Mouse (Mus musculus): ENCODE measurements around the gene Ccdc107.

Ccdc107 gene

DNA sequence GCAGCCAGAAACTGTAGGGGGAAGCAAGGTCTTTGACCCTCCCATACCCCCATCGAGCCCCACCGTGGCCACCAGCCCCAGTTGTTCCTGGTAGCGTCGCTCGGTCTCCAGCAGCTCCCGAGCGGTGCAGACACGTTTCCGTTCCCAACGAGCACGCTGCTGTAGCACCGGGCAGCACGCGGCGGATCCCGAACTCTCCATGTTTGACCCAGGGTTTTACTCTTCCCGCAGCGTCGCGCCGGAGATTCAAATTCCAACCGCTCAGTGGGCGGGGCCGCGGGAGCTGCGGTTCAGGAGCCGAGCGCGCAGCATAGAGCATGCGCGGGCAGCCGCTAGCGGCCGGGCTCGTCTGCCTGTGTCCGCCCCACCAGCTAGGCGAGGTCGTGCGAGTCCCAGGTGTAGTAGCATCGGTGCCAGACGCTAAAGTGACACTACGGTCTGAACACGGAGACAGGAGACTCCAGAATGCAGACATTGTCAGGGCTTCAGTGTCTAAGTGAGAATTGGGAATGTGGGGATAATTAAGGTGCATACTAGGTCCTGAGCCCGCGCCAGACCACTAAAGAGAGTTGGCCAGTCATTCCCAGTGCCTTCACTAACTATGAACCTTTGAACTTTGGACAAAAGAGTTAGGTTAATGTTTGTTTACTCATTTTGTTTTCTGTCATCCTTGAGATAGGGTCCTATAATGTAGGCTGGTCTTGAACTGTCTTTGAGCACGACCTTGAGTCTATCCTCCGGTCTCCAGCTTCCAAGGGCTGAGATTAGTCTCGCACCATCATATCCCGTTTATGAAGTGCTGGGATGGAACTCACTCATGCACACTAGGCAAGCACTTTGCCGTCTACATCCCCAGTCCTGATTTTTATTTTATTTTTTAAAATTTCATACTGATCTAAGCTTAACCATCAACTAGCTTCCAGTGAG lies 7.0 kb downstream of the Ccdc107 start, which contains the start of gene Arhgef39:
Gene Arhgef39, minus strand, starts transcription at position 289 of the 927 bp plus-strand sequence.
- no peak for TF ChIP-seq GATA4 (IDR thresholded peaks at IDR 0.05; ENCODE audit: insufficient replicate concordance, low read length)

DNA sequence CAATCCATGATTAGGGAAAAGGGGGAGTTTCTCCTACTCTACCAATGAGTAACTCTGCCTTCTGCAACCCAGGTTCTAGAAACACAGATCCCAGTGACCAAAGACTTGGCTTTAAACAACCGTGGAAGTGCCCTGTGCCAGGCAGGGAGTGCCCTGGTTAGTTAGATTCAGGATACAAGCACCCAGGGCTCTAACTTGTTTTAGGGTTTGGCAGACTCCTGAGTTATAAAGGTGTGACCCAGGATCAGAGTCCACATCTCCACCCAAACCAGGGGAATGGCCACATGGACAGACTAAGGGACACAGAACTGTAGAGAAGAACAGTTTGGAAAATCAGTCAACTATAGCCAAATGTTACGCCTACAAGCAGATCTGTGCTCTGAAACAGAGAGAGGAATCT lies 10.3 kb downstream of the Ccdc107 start:
- no peak for TF ChIP-seq GATA4 (IDR thresholded peaks at IDR 0.05; ENCODE audit: insufficient replicate concordance, low read length)

DNA sequence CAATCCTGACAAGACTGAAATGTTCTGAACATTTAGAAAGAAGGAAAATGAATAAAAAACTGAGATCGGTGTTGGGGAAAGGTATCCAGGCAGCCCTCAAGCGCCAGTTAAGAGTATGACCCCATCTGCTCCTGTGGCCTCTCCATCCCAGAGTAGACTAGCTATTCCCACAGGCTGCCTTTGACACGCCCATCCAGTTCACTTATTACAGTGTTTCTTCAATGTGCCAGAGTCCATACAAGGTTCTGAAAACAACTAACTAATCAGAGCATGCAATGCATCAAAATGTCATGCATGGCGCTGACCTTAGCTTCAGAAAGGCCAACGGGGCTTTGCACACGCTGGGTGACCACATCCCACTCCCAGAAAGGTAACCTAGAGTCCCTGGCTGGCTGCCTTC lies 10.8 kb downstream of the Ccdc107 start:
- no peak for TF ChIP-seq GATA4 (IDR thresholded peaks at IDR 0.05; ENCODE audit: insufficient replicate concordance, low read length)

DNA sequence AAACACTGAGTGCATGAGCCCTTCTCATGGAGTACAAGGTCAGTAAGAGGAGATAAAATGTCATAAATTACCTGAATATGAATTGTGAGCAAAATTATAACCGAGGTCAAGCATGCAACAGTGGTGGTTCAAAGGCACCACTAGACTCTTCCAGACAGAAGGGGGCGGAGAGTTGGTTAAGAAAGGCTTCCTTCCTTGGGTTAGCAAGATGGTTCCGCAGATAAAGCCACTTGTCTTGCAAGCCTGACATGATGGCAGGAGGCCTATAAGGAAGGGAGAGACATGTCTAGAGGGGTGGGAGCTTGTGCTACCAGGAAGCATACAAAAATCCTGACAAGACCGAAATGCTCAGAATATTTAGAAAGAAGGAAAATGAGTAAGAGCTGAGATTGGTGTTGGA lies 11.6 kb downstream of the Ccdc107 start:
- TF ChIP-seq GATA4 (IDR thresholded peaks at IDR 0.05; ENCODE audit: insufficient replicate concordance, low read length): no peak

DNA sequence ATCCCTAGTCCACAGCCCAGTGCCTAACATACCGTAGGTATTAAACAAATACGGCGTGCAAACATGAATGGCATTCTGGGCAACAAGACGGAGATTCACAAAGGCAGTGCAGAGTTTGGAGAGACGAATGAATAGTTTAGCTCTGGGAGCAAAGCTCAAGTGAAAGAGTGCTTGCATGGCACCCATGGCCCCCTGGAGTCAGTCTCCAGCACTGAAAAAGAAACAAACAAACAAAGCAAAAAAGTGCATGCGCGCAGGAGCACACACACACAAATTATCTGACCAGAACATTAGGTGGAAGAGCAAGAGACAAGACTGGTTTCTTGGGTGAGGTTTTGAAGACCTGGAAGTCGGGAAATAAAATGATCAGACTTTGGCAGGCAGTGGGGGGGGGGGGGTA lies 13.4 kb downstream of the Ccdc107 start:
- TF ChIP-seq GATA4 (IDR thresholded peaks at IDR 0.05; ENCODE audit: insufficient replicate concordance, low read length): no peak

DNA sequence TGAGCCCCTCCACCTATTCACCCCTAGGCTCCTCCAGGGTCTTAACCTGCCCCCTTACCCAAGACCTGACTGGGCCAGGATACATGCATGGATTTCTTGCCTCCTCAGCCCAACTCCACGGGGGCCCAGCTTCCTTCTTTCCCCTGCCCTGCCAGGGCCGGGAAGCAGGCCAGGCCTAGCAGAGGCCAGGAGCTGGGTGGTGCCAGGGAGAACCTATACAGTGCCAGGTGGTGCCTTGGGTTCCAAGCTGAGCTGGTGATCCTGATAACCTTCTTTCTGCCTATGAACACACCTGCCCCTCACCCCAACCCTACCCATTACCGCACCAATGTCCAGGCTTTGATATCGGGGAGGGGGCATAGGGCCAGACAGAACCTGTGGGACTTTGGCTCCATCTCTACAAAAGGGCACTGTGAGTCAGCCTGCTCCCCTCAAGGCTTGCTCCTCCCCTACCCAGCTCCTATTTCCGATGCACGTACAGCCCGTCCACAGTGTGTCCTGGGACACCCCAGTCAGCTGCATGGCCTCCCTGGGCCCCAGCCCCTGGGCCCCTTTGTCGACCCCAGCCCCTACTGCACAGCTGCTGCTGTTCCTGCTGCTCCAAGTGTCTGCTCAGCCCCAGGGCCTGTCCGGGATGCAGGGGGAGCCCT lies 14.0 kb downstream of the Ccdc107 start, which contains the start of gene Car9:
Gene Car9, plus strand, starts transcription at position 431 of the 650 bp plus-strand sequence.
- no peak for TF ChIP-seq GATA4 (IDR thresholded peaks at IDR 0.05; ENCODE audit: insufficient replicate concordance, low read length)

DNA sequence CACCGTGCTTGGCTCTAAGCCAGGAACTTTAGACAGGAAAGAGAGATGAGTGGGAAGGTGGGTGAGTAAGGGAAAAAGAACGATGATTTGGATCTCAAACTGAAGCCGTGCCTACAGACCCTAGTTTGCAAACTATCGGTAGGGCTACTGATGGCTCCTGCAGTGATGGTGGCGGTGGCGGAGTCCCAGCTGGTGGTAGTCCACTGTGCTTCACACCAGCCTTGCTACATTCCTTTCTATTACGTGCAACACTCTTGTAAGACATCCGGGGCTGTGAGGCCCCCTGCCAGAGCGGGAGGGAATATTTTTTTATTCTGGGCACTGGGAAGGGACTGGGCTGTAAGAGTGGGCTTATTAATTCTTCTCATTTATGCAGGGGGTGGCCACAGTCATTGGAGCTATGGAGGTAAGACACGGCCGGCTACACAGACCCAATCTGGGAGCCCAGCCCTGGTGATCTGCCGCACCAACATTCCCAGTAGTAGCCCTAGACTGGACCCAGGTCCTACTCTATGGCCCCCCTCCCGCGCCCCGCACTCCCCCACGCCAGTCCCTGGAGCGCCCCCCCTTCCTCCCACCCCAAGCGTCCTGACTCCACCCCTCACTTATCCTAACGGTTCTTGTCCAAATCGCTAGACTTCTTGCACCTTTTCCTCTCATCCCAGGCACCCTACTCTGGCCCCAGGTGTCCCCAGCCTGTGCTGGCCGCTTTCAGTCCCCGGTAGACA lies 15.4 kb downstream of the Ccdc107 start:
- TF ChIP-seq GATA4 (IDR thresholded peaks at IDR 0.05; ENCODE audit: insufficient replicate concordance, low read length): no peak

DNA sequence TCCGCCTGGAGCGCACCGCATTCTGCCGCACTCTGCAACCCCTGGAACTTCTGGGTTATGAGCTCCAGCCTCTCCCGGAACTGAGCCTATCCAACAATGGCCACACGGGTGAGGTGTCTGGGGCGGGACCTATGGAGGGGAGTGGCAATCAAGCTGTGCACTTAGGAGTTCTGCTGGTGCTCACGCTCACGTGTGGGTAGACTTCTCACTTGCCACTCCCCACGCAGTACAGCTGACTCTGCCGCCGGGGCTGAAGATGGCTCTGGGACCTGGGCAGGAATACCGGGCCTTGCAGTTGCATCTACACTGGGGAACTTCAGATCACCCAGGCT lies 15.9 kb downstream of the Ccdc107 start:
- no peak for TF ChIP-seq GATA4 (IDR thresholded peaks at IDR 0.05; ENCODE audit: insufficient replicate concordance, low read length)

DNA sequence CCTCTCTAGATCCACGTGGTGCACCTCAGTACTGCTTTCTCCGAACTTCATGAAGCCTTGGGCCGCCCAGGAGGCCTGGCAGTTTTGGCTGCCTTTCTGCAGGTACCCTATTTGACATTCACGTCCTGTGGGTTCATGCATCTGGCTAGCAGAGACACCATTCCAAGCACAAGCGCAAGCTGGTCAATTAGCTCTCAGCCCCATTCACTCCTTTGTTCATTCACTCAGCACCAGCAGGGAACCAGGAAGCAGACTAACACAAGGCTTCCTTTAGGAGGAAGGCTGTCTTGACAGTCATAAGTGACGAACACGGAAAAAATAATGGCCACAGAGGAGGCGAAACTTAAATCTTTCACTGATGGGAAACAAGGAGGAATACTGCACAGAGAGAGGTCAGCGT lies 16.4 kb downstream of the Ccdc107 start:
- no peak for TF ChIP-seq GATA4 (IDR thresholded peaks at IDR 0.05; ENCODE audit: insufficient replicate concordance, low read length)

DNA sequence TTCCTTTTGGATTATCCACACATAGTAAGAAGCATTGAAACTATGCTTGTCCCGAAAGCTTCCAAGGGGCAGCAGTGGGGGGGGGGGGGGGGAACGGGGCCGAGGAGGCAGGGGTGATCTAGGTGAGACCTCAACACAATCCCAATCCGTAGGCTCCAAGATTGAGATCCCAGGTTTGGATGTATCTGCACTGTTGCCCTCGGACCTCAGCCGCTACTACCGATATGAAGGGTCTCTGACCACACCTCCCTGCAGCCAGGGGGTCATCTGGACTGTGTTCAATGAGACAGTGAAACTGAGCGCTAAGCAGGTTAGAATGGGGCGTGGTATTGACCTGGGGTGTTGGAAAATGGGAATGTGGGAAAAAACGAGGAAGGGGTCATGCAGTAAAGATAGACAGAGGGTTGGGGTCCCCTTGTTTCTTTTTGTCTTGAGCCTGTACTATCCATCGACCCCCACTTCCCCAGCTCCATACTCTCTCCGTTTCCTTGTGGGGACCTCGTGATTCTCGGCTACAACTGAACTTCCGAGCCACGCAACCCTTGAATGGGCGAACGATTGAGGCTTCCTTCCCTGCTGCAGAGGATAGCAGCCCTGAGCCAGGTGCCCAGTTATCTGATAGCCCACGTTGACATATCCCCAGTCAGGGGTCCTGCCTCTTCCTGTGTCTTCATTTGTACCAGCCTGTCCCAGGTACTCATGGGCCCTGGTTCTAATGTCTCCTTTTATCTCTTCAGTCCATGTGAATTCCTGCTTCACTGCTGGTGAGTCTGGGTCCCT lies 19.2 kb downstream of the Ccdc107 start:
- no peak for TF ChIP-seq GATA4 (IDR thresholded peaks at IDR 0.05; ENCODE audit: insufficient replicate concordance, low read length)

DNA sequence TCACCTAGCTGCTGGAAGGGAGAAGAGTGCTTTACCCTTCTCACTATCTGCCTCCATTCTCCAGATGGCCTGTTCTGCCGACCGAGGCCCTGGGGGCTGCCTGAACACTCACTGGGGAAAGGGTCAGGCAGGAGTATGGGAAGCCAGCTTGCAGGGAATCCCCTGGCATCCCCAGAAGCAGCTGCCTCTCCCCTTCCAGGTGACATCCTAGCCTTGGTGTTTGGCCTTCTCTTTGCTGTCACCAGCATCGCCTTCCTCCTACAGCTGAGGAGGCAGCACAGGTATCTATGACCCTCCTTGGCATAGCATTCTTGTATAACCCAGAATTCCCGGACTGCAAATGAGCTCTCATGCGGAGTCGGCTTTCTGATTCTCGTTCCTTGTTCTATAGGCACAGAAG lies 20.0 kb downstream of the Ccdc107 start:
- no peak for TF ChIP-seq GATA4 (IDR thresholded peaks at IDR 0.05; ENCODE audit: insufficient replicate concordance, low read length)

DNA sequence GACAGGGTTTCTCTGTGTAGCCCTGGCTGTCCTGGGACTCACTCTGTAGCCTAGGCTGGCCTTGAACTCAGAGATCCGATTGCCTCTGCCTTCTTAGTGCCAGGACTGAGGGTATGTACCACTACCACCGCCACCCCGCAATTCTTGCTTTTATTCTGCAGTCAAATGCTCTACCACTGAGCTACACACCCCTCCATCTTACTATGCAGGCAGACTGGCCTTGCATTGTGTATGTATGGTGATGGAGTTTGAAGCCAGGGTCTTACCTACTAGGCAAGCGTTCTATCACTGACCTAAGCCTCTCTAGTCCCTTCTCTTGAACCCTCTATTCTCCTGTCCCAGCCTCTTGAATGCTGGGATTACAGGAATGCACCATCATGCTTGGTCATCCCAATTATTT lies 20.6 kb downstream of the Ccdc107 start:
- no peak for TF ChIP-seq GATA4 (IDR thresholded peaks at IDR 0.05; ENCODE audit: insufficient replicate concordance, low read length)

DNA sequence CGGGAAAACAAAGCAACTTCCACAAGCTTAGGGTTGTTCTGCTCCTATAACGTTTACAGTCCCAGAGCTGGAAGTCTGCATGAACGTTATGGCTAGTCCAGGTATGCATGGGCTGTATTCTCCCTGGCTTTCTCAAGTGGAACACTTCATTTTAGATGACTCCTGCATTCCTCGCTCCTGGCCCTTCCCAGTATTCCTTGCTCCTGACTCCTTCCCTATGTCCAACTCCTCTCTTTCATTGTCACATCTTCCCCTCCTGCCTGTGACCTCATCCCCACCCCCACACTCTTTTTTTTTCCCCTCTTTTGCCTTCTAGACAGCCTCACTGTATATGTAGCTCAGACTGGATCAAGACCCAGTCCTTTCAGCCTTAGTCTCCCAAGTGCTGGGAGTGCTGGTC lies 21.1 kb downstream of the Ccdc107 start:
- no peak for TF ChIP-seq GATA4 (IDR thresholded peaks at IDR 0.05; ENCODE audit: insufficient replicate concordance, low read length)

DNA sequence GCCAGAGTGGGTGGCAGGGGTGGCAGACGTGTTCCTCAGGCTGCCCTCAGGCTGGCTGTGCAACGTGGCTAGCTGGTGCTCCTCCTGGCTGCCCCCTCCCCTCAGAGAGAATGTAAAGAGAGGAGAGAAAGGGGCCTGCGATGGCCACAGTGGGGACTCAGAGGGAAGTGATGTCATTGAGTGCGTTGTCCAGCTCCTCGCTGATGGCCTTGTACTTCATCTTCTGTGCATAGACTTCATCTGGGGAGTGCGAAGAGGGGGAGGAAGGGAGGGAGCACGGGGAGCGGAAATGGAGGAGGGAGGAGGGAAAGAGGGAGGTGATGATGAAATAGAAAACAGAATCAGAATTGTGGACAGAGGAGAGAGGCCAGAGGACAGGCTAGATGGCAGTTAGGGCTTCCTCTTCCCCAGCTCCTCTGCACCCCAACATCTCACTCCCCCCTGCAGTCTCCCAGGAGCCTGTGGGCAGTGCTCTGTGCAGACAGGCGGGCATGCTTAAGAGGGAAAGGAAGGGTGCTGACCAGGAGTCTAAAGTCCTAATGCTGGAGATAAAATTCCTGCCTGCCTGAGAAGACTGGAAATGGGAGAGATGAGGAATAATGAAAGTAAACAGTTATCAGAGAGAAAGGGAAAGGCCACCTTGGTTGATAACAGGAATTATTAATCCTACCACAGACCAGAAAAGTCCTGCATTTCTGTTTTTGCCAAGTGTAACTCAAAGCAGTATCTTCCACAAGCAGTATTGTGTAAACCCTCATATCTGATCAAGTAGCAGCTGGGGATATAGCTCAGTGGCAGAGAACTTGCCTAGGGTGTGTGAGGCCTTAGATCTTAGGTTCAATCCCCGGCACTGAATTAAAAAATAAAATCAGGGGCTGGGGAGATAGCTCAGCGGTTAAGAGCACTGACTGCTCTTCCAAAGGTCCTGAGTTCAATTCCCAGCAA lies 23.3 kb downstream of the Ccdc107 start:
- TF ChIP-seq GATA4 (IDR thresholded peaks at IDR 0.05; ENCODE audit: insufficient replicate concordance, low read length): no peak

Measured in liver, adult (tissue).